Mouse (Mus musculus): Measurements from ENCODE around the gene Serpinb3c. TPM values are rescaled to one million over a fixed set of nuclear protein-coding genes. Genes with fewer than 3 reads are reported as not detected.
"Not testable (repeated sequence)": the region's sequence is repeated elsewhere in the genome, so short reads cannot be mapped to it uniquely, and the experiment has no call there.

Gene Serpinb3c
- not detected in 2 replicates for polyA plus RNA-seq (2012; rRNA removed)

DNA sequence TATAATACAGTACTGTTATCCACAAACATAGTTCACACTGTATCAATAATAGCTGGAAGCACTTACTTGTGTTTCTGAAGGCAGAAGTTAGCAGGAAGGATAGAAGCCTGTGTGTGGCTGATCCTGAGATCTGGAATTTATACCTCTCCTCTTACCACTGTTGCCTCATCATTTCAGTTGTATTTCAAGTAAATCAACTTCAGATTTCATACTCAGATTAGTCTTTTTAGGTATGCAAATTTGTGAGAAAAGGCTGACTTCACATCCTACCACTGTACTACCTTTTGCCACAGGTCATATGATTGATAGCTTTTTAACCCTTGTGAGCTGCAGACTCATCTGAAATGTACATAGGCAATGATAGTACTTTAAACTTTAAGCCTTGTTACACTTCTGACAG, at the start of gene Serpinb3c, which contains the start of gene Serpinb3b:
TSS of gene Serpinb3c (minus strand) at position 111 of the 400 bp plus-strand sequence.
TSS of gene Serpinb3b (minus strand) at position 101 of the 400 bp plus-strand sequence.
- DNase-seq (ENCODE audit: low read depth): not testable (repeated sequence)

DNA sequence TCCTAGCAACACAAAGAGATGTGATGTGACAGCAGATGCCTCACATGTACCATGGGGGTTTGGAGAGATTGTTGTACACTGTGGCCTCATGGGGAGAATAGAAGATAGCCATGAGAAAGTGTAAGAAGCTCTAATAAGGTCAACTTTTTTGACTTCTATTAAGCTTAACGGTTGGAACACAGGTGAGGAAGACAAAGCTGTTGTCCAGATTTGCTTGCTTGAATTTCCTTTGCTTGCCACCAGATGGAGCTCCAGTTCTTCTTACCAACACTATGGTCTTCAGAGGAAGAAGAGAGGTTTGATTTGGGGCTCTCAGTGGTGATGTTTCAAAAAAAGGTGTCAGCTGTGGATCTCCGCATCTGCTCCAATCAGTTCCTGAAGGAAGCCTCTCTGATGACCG, 35.0 kb downstream of the Serpinb3c start:
- not testable (repeated sequence) for DNase-seq (ENCODE audit: low read depth)

Other genes with a start within 250 kb of the Serpinb3c start
- not detected in 2 replicates for gene Serpinb3a, start 226.1 kb downstream of the Serpinb3c start, polyA plus RNA-seq (2012; rRNA removed)
- not detected in 2 replicates for gene Serpinb3d, start 194.9 kb downstream of the Serpinb3c start, polyA plus RNA-seq (2012; rRNA removed)
- not detected in 2 replicates for gene Serpinb3b, start within 50 bp of the Serpinb3c start, polyA plus RNA-seq (2012; rRNA removed)
- gene Serpinb11, start 82.8 kb upstream of the Serpinb3c start, polyA plus RNA-seq (2012; rRNA removed): not detected in 2 replicates
- gene Serpinb7, start 121.3 kb upstream of the Serpinb3c start, polyA plus RNA-seq (2012; rRNA removed): not detected in 2 replicates
- gene Serpinb2, start 233.1 kb upstream of the Serpinb3c start, polyA plus RNA-seq (2012; rRNA removed): 0.23 and 0.47 TPM in 2 replicates